Mouse (Mus musculus): ENCODE measurements around the gene Utp14b. TPM values are rescaled to one million over a fixed set of nuclear protein-coding genes. Genes with fewer than 3 reads are reported as not detected.

Gene Utp14b
- polyA plus RNA-seq, 1 experiment from 2014 or later: 3.0 TPM

DNA sequence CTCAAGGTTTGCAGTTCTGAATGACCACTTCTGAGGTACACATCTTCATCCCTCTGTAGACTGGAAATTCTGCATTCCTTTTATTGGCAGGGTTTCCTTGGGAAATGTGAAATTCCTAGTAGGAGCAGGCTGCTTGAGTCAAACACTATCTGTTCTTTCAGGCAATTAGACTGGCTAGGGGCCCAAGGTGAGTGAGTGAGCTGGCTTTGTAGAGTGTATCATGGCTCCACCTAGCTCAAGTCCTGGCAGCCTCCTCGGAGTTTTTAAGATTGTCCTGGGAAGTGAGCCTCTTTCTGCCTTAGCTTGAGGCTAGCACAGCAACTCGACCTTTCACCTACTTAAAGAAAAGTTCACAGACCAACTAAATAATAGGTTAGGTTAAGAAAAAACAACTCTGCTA lies 1.4 kb upstream of the Utp14b start:
- no peak overlapping the region for H3K27ac ChIP-seq

DNA sequence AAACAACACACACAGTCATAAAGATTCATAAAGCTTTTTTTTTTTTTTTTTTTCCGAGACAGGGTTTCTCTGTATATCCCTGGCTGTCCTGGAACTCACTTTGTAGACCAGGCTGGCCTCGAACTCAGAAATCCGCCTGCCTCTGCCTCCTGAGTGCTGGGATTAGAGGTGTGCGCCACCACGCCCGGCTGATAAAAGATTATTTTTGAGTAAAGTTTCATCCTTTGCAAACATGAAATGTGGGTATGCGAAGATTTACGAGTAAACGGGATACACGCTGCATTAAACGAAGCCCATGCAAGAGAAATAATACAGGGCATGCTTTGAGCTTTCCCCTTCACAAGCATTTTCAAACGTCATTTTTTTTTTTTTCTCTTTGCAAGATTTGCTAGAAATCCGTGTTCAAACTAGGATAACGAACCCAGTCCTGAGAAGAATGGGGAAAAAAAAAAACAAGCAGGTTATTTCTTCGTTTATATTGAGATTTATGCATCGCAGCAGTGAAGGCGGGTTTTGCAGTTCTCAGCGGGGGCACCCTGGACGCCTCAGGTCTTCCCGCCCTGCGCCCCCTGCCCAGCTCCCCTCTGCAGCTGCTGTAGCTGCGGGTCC lies 713 bp upstream of the Utp14b start:
- Histone ChIP-seq H3K27me3 (no peaks in the 10 kb centered on the region), H3K9me3 (no peaks in the 10 kb centered on the region), H3K4me3 (replicated peaks) (peak overlapping the region; percentile 89), H3K36me3 (no peaks in the 10 kb centered on the region), H3K4me1 (replicated peaks) (peaks cover 32% of the 10 kb centered on the region), H3K9ac (replicated peaks) (peak overlapping the region; percentile 97), H3K27ac (peak overlapping the region; percentile 99), H3K4me2 (replicated peaks) (peak overlapping the region; percentile 75)
- 28% methylated on average over 22 of the region's 22 CpGs for WGBS
- no peak for ATAC-seq

More for the DNA sequence above, 1.4 kb upstream of the Utp14b start:
- H3K9ac ChIP-seq (replicated peaks): no peak overlapping the region
- H3K4me3 ChIP-seq (replicated peaks): no peak overlapping the region
- H3K4me1 ChIP-seq (replicated peaks): peaks cover 30% of the 10 kb centered on the region
- no peak for ATAC-seq
- no peak overlapping the region for H3K4me2 ChIP-seq (replicated peaks)
- H3K9me3 ChIP-seq: no peaks in the 10 kb centered on the region
- no peaks in the 10 kb centered on the region for H3K36me3 ChIP-seq
- WGBS: 16% methylated on average over 2 of the region's 2 CpGs
- no peaks in the 10 kb centered on the region for H3K27me3 ChIP-seq

DNA sequence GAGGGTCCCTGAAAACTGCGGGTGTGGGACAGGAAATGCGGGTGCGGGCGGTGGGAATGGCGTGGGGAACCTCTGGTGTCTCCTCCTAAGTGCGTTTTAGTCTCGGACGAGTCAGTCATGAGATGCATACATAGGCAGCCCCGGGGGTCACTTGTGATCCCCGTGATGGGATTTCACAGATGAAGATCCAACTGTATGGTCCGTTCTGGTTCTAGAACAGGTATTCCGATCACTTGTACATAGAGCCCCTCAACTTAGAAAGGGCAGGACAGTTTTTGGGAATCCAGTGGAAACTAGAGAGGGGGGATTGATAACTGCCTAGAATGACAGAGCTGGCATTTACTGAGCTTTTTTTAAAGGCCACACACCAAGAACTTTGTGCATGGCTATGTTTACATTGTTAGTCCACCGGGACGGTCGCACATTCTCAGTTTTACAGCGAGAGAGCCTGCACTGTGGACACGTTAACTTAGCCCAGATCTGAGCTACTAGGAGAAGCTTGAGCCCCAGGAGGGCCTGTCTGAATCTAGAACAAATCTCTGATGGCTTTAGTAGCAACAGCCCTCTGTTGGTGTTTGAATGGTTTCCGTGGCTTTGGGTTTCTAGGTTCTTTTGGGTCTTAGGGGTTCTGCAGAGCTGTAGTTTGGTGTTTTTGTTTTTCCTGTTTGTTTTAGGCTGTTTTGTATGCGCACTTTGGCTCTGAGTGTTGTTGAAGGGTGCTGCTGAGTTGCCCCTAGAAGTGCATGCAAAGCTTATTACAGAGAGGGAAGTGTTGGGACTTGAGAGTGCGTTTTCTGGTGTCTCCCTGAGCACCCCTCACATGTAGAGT lies 817 bp downstream of the Utp14b start:
- H3K9ac ChIP-seq (replicated peaks): peak overlapping the region; percentile 97
- H3K4me2 ChIP-seq (replicated peaks): peak overlapping the region; percentile 75
- peak overlapping the region; percentile 99 for H3K27ac ChIP-seq
- 0 out of 2 replicates have a peak, but pooled peaks cover under 1% of the 10 kb centered on the region for H3K36me3 ChIP-seq
- H3K27me3 ChIP-seq: no peaks in the 10 kb centered on the region
- WGBS: 2% methylated on average over 20 of the region's 20 CpGs
- H3K4me1 ChIP-seq (replicated peaks): peaks cover 32% of the 10 kb centered on the region
- no peaks in the 10 kb centered on the region for H3K9me3 ChIP-seq
- H3K4me3 ChIP-seq (replicated peaks): peak overlapping the region; percentile 89
- no peak for ATAC-seq

DNA sequence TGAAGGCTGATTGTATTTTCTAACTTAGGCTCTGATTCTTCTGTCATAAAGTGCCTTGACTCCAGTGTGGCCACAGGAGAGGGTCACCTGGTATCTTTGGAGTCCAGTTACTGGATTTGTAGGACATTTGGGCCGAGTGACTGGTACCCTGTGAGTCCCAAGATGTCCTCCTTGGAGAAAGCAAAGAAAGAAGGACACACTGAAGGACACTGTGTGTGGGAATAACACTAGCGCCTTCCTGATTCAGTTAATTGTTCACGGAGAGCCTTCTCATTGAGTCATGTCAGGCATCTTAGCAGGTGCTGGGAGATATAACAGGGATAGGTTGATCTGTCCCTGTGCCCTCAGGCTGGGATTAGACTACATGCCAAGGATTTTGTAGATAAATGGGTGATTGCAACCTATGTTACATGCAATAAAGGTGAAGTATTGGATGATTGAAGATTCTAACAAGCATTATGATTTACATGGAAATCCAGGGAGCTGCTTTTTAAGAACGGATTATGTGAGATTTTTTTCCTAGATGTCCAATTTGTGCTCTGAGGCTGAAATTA lies 1.5 kb downstream of the Utp14b start:
- Histone ChIP-seq H3K27ac (no peak overlapping the region; the same call in 1 of the 2 replicates), H3K36me3 (peaks cover 7% of the 10 kb centered on the region), H3K4me2 (replicated peaks) (peak overlapping the region; percentile 75), H3K9ac (replicated peaks) (peak overlapping the region; percentile 97), H3K27me3 (no peaks in the 10 kb centered on the region), H3K4me1 (replicated peaks) (peaks cover 32% of the 10 kb centered on the region), H3K9me3 (no peaks in the 10 kb centered on the region), H3K4me3 (replicated peaks) (peak overlapping the region; percentile 89)
- no peak for ATAC-seq
- WGBS: 24% methylated on average over 4 of the region's 4 CpGs

DNA sequence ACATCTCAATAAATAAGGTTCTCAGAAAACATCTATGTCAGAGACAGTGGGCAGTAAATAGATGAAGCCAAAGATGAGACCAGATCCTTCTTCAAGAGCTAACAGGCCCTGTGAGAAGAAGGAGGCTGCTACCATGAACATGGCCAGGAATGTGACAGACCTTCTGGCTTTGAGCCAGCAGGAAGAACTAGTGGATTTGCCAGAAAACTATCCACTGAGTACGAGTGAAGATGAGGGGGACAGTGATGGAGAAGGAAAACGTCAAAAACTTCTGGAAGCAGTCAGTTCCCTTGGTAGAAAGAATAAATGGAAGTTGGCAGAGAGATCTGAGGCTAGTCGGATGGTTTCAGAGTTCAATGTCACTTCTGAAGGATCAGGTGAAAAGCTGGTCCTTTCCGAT lies 6.5 kb downstream of the Utp14b start:
- no peak for ATAC-seq
- Histone ChIP-seq H3K4me2 (replicated peaks) (no peak overlapping the region), H3K27ac (no peak overlapping the region), H3K4me3 (replicated peaks) (no peak overlapping the region), H3K36me3 (peaks cover 46% of the 10 kb centered on the region), H3K9me3 (no peaks in the 10 kb centered on the region), H3K27me3 (no peaks in the 10 kb centered on the region), H3K9ac (replicated peaks) (no peak overlapping the region), H3K4me1 (replicated peaks) (peaks cover 23% of the 10 kb centered on the region)
- 95% methylated on average over 4 of the region's 4 CpGs for WGBS

DNA sequence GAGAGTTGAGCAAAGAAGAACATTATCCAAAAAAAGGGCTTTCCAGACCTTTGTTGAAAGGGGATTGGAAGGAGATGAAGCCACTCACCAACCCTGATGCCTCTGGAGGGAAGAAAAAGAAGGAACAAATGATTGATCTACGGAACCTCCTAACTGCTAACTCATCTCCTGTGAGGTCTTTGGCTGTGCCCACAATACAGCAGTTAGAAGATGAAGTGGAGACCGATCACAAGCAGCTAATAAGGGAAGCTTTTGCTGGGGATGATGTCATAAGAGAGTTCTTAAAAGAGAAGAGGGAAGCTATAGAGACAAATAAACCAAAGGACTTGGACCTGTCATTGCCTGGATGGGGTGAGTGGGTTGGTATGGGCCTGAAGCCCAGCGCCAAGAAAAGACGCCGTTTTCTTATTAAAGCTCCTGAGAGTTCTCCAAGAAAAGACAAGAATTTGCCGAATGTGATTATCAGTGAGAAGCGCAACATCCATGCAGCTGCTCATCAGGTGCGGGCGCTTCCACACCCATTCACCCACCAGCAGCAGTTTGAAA lies 8.2 kb downstream of the Utp14b start:
- ATAC-seq: no peak
- no peak overlapping the region for H3K4me3 ChIP-seq (replicated peaks)
- no peak overlapping the region for H3K9ac ChIP-seq (replicated peaks)
- no peak overlapping the region for H3K4me2 ChIP-seq (replicated peaks)
- H3K36me3 ChIP-seq: peaks cover 49% of the 10 kb centered on the region
- no peaks in the 10 kb centered on the region for H3K9me3 ChIP-seq
- H3K4me1 ChIP-seq (replicated peaks): peaks cover 6% of the 10 kb centered on the region
- H3K27me3 ChIP-seq: no peaks in the 10 kb centered on the region
- 95% methylated on average over 9 of the region's 9 CpGs for WGBS
- H3K27ac ChIP-seq: no peak overlapping the region

DNA sequence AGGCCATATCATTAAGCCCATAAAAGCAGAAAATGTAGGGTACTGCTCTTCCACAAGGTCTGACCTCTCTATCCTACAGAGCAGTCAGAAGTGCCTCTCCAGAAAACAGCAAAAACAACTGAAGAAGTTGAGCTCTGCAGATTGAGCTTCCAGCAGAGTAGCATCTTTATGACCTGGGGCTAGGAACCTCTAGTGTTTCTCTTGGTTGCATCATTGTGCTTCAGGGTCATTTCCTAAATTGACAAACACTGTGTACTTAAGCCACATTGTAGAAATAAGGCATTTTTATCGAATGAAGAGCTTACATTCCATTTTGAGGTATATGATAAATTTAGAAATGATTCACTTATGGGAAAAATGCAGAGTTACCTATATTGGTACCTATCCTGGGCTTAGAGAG lies 8.7 kb downstream of the Utp14b start:
- H3K27ac ChIP-seq: no peak overlapping the region
- peaks cover 49% of the 10 kb centered on the region for H3K36me3 ChIP-seq
- no peak overlapping the region for H3K4me2 ChIP-seq (replicated peaks)
- no peak overlapping the region for H3K9ac ChIP-seq (replicated peaks)
- H3K4me3 ChIP-seq (replicated peaks): no peak overlapping the region
- no peak for ATAC-seq
- no peaks in the 10 kb centered on the region for H3K27me3 ChIP-seq
- 96% methylated on average over 1 of the region's 1 CpGs for WGBS
- peaks cover under 1% of the 10 kb centered on the region for H3K4me1 ChIP-seq (replicated peaks)
- no peaks in the 10 kb centered on the region for H3K9me3 ChIP-seq

DNA sequence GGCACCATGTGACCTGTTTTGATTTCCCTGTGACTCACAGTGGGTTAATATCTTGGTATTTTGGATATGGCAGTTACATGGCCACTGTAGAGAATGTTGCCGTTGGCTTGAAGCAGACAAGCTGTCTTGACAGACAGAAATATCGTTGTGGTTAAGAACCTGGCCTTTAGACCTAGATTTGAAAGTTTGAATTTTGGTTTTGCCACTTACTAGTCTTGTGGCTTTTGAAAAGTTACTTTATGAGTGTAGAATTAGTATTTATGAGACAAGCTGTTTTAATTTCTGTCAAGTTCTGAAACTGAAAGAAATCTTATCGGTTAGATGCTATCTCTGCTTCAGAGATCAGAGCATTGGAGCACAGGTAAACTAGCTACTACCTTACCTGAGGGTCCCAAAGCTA lies 24.5 kb downstream of the Utp14b start:
- 98% methylated on average over 3 of the region's 3 CpGs for WGBS
- H3K9me3 ChIP-seq: no peaks in the 10 kb centered on the region
- H3K9ac ChIP-seq (replicated peaks): no peak overlapping the region
- no peak overlapping the region for H3K27ac ChIP-seq
- no peaks in the 10 kb centered on the region for H3K27me3 ChIP-seq
- no peak overlapping the region for H3K4me2 ChIP-seq (replicated peaks)
- H3K36me3 ChIP-seq: peaks cover 8% of the 10 kb centered on the region
- H3K4me3 ChIP-seq (replicated peaks): no peak overlapping the region
- ATAC-seq: no peak
- no peaks in the 10 kb centered on the region for H3K4me1 ChIP-seq (replicated peaks)

DNA sequence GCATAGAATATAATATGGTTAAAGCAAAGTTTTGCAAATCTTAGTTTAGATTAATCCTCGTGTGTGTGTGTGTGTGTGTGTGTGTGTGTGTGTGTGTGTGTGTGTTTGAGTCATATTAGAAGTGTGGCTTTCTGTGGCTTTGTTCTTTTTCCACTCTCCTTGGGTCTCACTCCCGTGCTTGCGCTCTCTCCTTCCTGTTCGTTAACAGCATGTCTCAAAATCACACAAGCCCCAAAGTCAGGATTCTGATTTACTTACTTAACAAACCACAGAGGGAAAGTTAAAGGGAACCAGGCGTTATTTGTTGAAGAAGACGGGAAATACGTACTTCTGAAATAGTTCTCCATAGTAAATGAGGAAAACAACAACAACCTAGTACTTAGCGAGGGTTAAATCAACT lies 26.3 kb downstream of the Utp14b start:
- H3K27me3 ChIP-seq: no peaks in the 10 kb centered on the region
- no peaks in the 10 kb centered on the region for H3K4me1 ChIP-seq (replicated peaks)
- H3K36me3 ChIP-seq: peaks cover 14% of the 10 kb centered on the region
- no peak overlapping the region for H3K9ac ChIP-seq (replicated peaks)
- no peak overlapping the region for H3K4me2 ChIP-seq (replicated peaks)
- no peaks in the 10 kb centered on the region for H3K9me3 ChIP-seq
- no peak for ATAC-seq
- H3K4me3 ChIP-seq (replicated peaks): no peak overlapping the region
- WGBS: 89% methylated on average over 8 of the region's 8 CpGs
- no peak overlapping the region for H3K27ac ChIP-seq

DNA sequence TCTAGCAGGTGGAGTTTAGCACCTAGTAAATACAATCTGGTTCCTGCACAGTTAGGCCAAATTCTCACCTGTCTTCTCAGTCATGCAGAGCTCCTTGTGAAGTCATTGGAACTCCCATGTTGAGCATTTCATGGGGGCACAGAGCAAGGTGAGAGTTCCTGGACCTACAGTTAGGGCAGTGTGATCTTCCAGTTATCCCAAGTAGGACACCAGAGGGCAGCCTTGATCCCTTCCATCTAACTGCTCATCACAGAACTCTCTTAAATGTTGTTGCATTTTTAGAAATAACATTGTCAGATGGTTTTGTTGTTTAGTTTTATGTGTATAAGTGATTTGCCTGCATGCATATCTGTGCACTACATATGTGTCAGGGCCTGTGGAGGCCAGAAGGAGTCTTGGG lies 29.0 kb downstream of the Utp14b start:
- no peak overlapping the region for H3K27ac ChIP-seq
- H3K9ac ChIP-seq (replicated peaks): no peak overlapping the region
- H3K36me3 ChIP-seq: peaks cover 25% of the 10 kb centered on the region
- 0 out of 2 replicates have a peak, but pooled peaks have one; percentile 24 for ATAC-seq
- no peaks in the 10 kb centered on the region for H3K9me3 ChIP-seq
- no peaks in the 10 kb centered on the region for H3K27me3 ChIP-seq
- H3K4me2 ChIP-seq (replicated peaks): no peak overlapping the region
- H3K4me1 ChIP-seq (replicated peaks): no peaks in the 10 kb centered on the region
- no peak overlapping the region for H3K4me3 ChIP-seq (replicated peaks)

DNA sequence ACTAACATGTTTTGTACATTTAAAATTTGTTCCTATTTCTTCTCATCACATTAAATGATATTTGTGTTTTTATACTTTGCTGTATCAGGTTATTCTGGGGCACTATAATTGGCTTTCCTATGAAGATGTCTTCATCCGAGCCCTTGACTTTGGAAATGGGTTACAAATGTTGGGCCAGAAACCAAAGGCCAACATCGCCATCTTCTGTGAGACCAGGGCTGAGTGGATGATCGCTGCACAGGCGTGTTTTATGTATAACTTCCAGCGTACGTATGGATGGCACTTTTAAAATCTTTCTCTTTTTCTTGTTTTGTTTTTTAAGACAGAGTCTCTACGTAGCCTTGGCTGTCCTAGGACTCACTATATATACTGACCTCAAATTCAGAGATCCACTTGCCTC lies 30.3 kb downstream of the Utp14b start:
- Histone ChIP-seq H3K4me3 (replicated peaks) (no peak overlapping the region), H3K27me3 (no peaks in the 10 kb centered on the region), H3K36me3 (peaks cover 31% of the 10 kb centered on the region), H3K9me3 (no peaks in the 10 kb centered on the region), H3K4me1 (replicated peaks) (no peaks in the 10 kb centered on the region), H3K9ac (replicated peaks) (no peak overlapping the region), H3K4me2 (replicated peaks) (no peak overlapping the region), H3K27ac (no peak overlapping the region)
- ATAC-seq: no peak
- WGBS: 89% methylated on average over 7 of the region's 7 CpGs

Data from midbrain, embryonic 13.5 days (tissue).